Mouse (Mus musculus): ENCODE data around the gene Synrg.

DNA sequence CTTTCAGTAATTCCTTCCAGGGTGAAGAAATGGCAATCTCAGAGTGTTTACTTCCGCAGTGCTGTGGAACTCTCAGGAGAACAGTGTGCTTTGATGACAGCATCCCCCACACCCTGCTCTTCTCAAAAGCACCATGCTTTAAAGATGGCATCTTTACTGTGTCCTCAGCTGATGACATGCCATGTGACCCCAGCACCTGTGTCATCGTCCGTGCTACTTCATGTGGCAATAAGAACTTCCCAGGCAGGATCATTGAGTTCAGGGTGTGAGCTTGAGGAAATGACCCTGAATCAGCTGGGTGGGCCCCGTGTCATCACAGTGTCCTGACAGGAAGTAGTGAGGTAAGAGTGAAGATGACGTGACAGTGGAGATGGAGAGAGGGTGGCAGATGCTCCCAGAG is 68.3 kb downstream of the Synrg start:
- TF ChIP-seq CTCF (IDR thresholded peaks at IDR 0.05; ENCODE audit: control insufficient read depth, insufficient read depth, insufficient read length) (no peak), USF1 (IDR thresholded peaks at IDR 0.05; ENCODE audit: low read depth) (no peak), MYOD1 (IDR thresholded peaks at IDR 0.05; ENCODE audit: control insufficient read depth, insufficient read length, low read depth) (no peak), MAX (IDR thresholded peaks at IDR 0.05) (no peak), MYOG (IDR thresholded peaks at IDR 0.05; ENCODE audit: control insufficient read depth, extremely low read depth, insufficient read length) (no peak), CEBPB (IDR thresholded peaks at IDR 0.05; ENCODE audit: low read depth) (no peak), FOSL1 (IDR thresholded peaks at IDR 0.05; ENCODE audit: insufficient read depth, low read length, poor library complexity, severe bottlenecking) (no peak)
